Mouse (Mus musculus): ENCODE data around the gene Myl4. TPM values are rescaled to one million over a fixed set of nuclear protein-coding genes. Genes with fewer than 3 reads are reported as not detected.
A peak's percentile ranks its signal among the peaks of the same experiment; 100 is the strongest.

Myl4 gene
- polyA plus RNA-seq, 1 experiment from 2014 or later = 8.7 TPM

- ATAC-seq (ENCODE audit: low read depth) = 0 out of 2 replicates have a peak, but pooled peaks have one; percentile 46
- Histone ChIP-seq H3K9me3 (replicated peaks; ENCODE audit: control insufficient read depth, low read length) (no peaks in the 10 kb centered on the region), H3K27ac (ENCODE audit: low read length) (peak overlapping the region; percentile 52; the same call in 1 of the 2 replicates), H3K4me3 (ENCODE audit: low read depth, low read length) (no peak overlapping the region), H3K9ac (ENCODE audit: low read depth, low read length) (no peak overlapping the region), H3K4me1 (ENCODE audit: control insufficient read depth, low read depth, low read length) (peaks cover 44% of the 10 kb centered on the region), H3K4me2 (ENCODE audit: low read depth, low read length) (no peak overlapping the region), H3K36me3 (ENCODE audit: control insufficient read depth, insufficient read depth) (peaks cover 6% of the 10 kb centered on the region), H3K27me3 (ENCODE audit: control insufficient read depth, insufficient read depth, low read depth, low read length) (no peaks in the 10 kb centered on the region)
- 24% methylated on average over 2 of the region's 2 CpGs for WGBS (ENCODE audit: insufficient replicate concordance)
Observed at GRCm38 (mm10) chr11:104544507-104544906, 6.0 kb upstream of the Myl4 start.

GRCm38 (mm10) chr11:104547502-104547901 lies 3.0 kb upstream of the Myl4 start:
- Histone ChIP-seq H3K4me3 (ENCODE audit: low read depth, low read length) (no peak overlapping the region), H3K36me3 (ENCODE audit: control insufficient read depth, insufficient read depth) (0 out of 2 replicates have a peak, but pooled peaks cover 3% of the 10 kb centered on the region), H3K4me2 (ENCODE audit: low read depth, low read length) (peak overlapping the region; percentile 4; the same call in 1 of the 2 replicates), H3K4me1 (ENCODE audit: control insufficient read depth, low read depth, low read length) (peaks cover 43% of the 10 kb centered on the region), H3K27me3 (ENCODE audit: control insufficient read depth, insufficient read depth, low read depth, low read length) (no peaks in the 10 kb centered on the region), H3K9me3 (replicated peaks; ENCODE audit: control insufficient read depth, low read length) (no peaks in the 10 kb centered on the region), H3K27ac (ENCODE audit: low read length) (no peak overlapping the region), H3K9ac (ENCODE audit: low read depth, low read length) (no peak overlapping the region)
- WGBS (ENCODE audit: insufficient replicate concordance) = 42% methylated on average over 3 of the region's 3 CpGs
- no peak for ATAC-seq (ENCODE audit: low read depth)

GRCm38 (mm10) chr11:104549438-104550405 lies 741 bp upstream of the Myl4 start:
- Histone ChIP-seq H3K36me3 (ENCODE audit: control insufficient read depth, insufficient read depth) (0 out of 2 replicates have a peak, but pooled peaks cover 3% of the 10 kb centered on the region), H3K27me3 (ENCODE audit: control insufficient read depth, insufficient read depth, low read depth, low read length) (no peaks in the 10 kb centered on the region), H3K27ac (ENCODE audit: low read length) (peak overlapping the region; percentile 91), H3K4me1 (ENCODE audit: control insufficient read depth, low read depth, low read length) (peaks cover 34% of the 10 kb centered on the region), H3K9me3 (replicated peaks; ENCODE audit: control insufficient read depth, low read length) (no peaks in the 10 kb centered on the region), H3K9ac (ENCODE audit: low read depth, low read length) (peak overlapping the region; percentile 100), H3K4me2 (ENCODE audit: low read depth, low read length) (peak overlapping the region; percentile 67), H3K4me3 (ENCODE audit: low read depth, low read length) (peak overlapping the region; percentile 96)
- ATAC-seq (ENCODE audit: low read depth) = peak; percentile 72
- under 1% methylated on average over 53 of the region's 53 CpGs for WGBS (ENCODE audit: insufficient replicate concordance)

- Histone ChIP-seq H3K9ac (ENCODE audit: low read depth, low read length) (no peak overlapping the region), H3K36me3 (ENCODE audit: control insufficient read depth, insufficient read depth) (no peaks in the 10 kb centered on the region), H3K27me3 (ENCODE audit: control insufficient read depth, insufficient read depth, low read depth, low read length) (no peaks in the 10 kb centered on the region), H3K27ac (ENCODE audit: low read length) (no peak overlapping the region), H3K4me1 (ENCODE audit: control insufficient read depth, low read depth, low read length) (no peaks in the 10 kb centered on the region), H3K4me2 (ENCODE audit: low read depth, low read length) (no peak overlapping the region), H3K4me3 (ENCODE audit: low read depth, low read length) (no peak overlapping the region), H3K9me3 (replicated peaks; ENCODE audit: control insufficient read depth, low read length) (no peaks in the 10 kb centered on the region)
- ATAC-seq (ENCODE audit: low read depth) = no peak
- 44% methylated on average over 4 of the region's 4 CpGs for WGBS (ENCODE audit: insufficient replicate concordance)
Observed at GRCm38 (mm10) chr11:104558065-104558464, 7.6 kb downstream of the Myl4 start.

GRCm38 (mm10) chr11:104558651-104559403 lies 8.4 kb downstream of the Myl4 start:
- H3K27me3 ChIP-seq (ENCODE audit: control insufficient read depth, insufficient read depth, low read depth, low read length) = no peaks in the 10 kb centered on the region
- no peak for ATAC-seq (ENCODE audit: low read depth)
- no peak overlapping the region for H3K4me3 ChIP-seq (ENCODE audit: low read depth, low read length)
- no peak overlapping the region for H3K27ac ChIP-seq (ENCODE audit: low read length)
- H3K4me1 ChIP-seq (ENCODE audit: control insufficient read depth, low read depth, low read length) = no peaks in the 10 kb centered on the region
- H3K36me3 ChIP-seq (ENCODE audit: control insufficient read depth, insufficient read depth) = no peaks in the 10 kb centered on the region
- H3K9ac ChIP-seq (ENCODE audit: low read depth, low read length) = no peak overlapping the region
- no peaks in the 10 kb centered on the region for H3K9me3 ChIP-seq (replicated peaks; ENCODE audit: control insufficient read depth, low read length)
- no peak overlapping the region for H3K4me2 ChIP-seq (ENCODE audit: low read depth, low read length)
- 59% methylated on average over 4 of the region's 4 CpGs for WGBS (ENCODE audit: insufficient replicate concordance)

- no peak for ATAC-seq (ENCODE audit: low read depth)
- H3K36me3 ChIP-seq (ENCODE audit: control insufficient read depth, insufficient read depth) = no peaks in the 10 kb centered on the region
- H3K27me3 ChIP-seq (ENCODE audit: control insufficient read depth, insufficient read depth, low read depth, low read length) = no peaks in the 10 kb centered on the region
- 44% methylated on average over 2 of the region's 2 CpGs for WGBS (ENCODE audit: insufficient replicate concordance)
- no peak overlapping the region for H3K4me2 ChIP-seq (ENCODE audit: low read depth, low read length)
- H3K9me3 ChIP-seq (replicated peaks; ENCODE audit: control insufficient read depth, low read length) = no peaks in the 10 kb centered on the region
- no peaks in the 10 kb centered on the region for H3K4me1 ChIP-seq (ENCODE audit: control insufficient read depth, low read depth, low read length)
- no peak overlapping the region for H3K9ac ChIP-seq (ENCODE audit: low read depth, low read length)
- no peak overlapping the region for H3K4me3 ChIP-seq (ENCODE audit: low read depth, low read length)
- no peak overlapping the region for H3K27ac ChIP-seq (ENCODE audit: low read length)
Observed at GRCm38 (mm10) chr11:104560971-104561370, 10.5 kb downstream of the Myl4 start.

GRCm38 (mm10) chr11:104563496-104563895 lies 13.0 kb downstream of the Myl4 start:
- Histone ChIP-seq H3K9me3 (replicated peaks; ENCODE audit: control insufficient read depth, low read length) (no peaks in the 10 kb centered on the region), H3K4me1 (ENCODE audit: control insufficient read depth, low read depth, low read length) (no peaks in the 10 kb centered on the region), H3K9ac (ENCODE audit: low read depth, low read length) (no peak overlapping the region), H3K27ac (ENCODE audit: low read length) (no peak overlapping the region), H3K36me3 (ENCODE audit: control insufficient read depth, insufficient read depth) (no peaks in the 10 kb centered on the region), H3K27me3 (ENCODE audit: control insufficient read depth, insufficient read depth, low read depth, low read length) (no peaks in the 10 kb centered on the region), H3K4me3 (ENCODE audit: low read depth, low read length) (no peak overlapping the region), H3K4me2 (ENCODE audit: low read depth, low read length) (no peak overlapping the region)
- 59% methylated on average over 1 of the region's 1 CpGs for WGBS (ENCODE audit: insufficient replicate concordance)
- ATAC-seq (ENCODE audit: low read depth) = no peak

GRCm38 (mm10) chr11:104565172-104565571 lies 14.7 kb downstream of the Myl4 start:
- no peak overlapping the region for H3K9ac ChIP-seq (ENCODE audit: low read depth, low read length)
- no peaks in the 10 kb centered on the region for H3K4me1 ChIP-seq (ENCODE audit: control insufficient read depth, low read depth, low read length)
- H3K4me3 ChIP-seq (ENCODE audit: low read depth, low read length) = no peak overlapping the region
- no peak overlapping the region for H3K27ac ChIP-seq (ENCODE audit: low read length)
- no peak overlapping the region for H3K4me2 ChIP-seq (ENCODE audit: low read depth, low read length)
- H3K9me3 ChIP-seq (replicated peaks; ENCODE audit: control insufficient read depth, low read length) = no peaks in the 10 kb centered on the region
- H3K27me3 ChIP-seq (ENCODE audit: control insufficient read depth, insufficient read depth, low read depth, low read length) = no peaks in the 10 kb centered on the region
- H3K36me3 ChIP-seq (ENCODE audit: control insufficient read depth, insufficient read depth) = no peaks in the 10 kb centered on the region
- no peak for ATAC-seq (ENCODE audit: low read depth)
- 68% methylated on average over 9 of the region's 9 CpGs for WGBS (ENCODE audit: insufficient replicate concordance)

Data from liver, embryonic 16.5 days (tissue).